Mouse (Mus musculus): ENCODE data around the gene Mapt. TPM values are rescaled to one million over a fixed set of nuclear protein-coding genes. Genes with fewer than 3 reads are reported as not detected.

The Mapt gene
- polyA plus RNA-seq, 1 experiment from 2014 or later, result 33.0 TPM

- Histone ChIP-seq H3K4me1 (replicated peaks; ENCODE audit: control insufficient read depth, insufficient read depth, low read length) (no peaks in the 10 kb centered on the region), H3K9ac (ENCODE audit: low read length) (no peak overlapping the region), H3K9me3 (ENCODE audit: control insufficient read depth, low read length) (no peaks in the 10 kb centered on the region), H3K4me3 (ENCODE audit: low read depth, low read length) (no peak overlapping the region), H3K27ac (ENCODE audit: low read depth, low read length) (no peak overlapping the region), H3K27me3 (ENCODE audit: control insufficient read depth, insufficient read depth, low read length) (no peaks in the 10 kb centered on the region), H3K4me2 (ENCODE audit: low read depth, low read length, severe bottlenecking) (no peak overlapping the region), H3K36me3 (ENCODE audit: control insufficient read depth, insufficient read depth, low read length) (peaks cover 15% of the 10 kb centered on the region; the same call in 1 of the 2 replicates)
- ATAC-seq (replicated peaks; ENCODE audit: low FRiP score), result no peak
- no peak for DNase-seq (ENCODE audit: low spot score)
- 90% methylated on average over 3 of the region's 3 CpGs for WGBS
Observed at GRCm38 (mm10) chr11:104331208-104331607, 100.0 kb downstream of the Mapt start.

- H3K4me1 ChIP-seq (replicated peaks; ENCODE audit: control insufficient read depth, insufficient read depth, low read length), result no peaks in the 10 kb centered on the region
- no peak for DNase-seq (ENCODE audit: low spot score)
- WGBS, result 91% methylated on average over 5 of the region's 5 CpGs
- H3K9me3 ChIP-seq (ENCODE audit: control insufficient read depth, low read length), result no peaks in the 10 kb centered on the region
- H3K27me3 ChIP-seq (ENCODE audit: control insufficient read depth, insufficient read depth, low read length), result no peaks in the 10 kb centered on the region
- no peak overlapping the region for H3K27ac ChIP-seq (ENCODE audit: low read depth, low read length)
- no peak overlapping the region for H3K4me2 ChIP-seq (ENCODE audit: low read depth, low read length, severe bottlenecking)
- H3K36me3 ChIP-seq (ENCODE audit: control insufficient read depth, insufficient read depth, low read length), result peaks cover 15% of the 10 kb centered on the region; the same call in 1 of the 2 replicates
- no peak overlapping the region for H3K4me3 ChIP-seq (ENCODE audit: low read depth, low read length)
- H3K9ac ChIP-seq (ENCODE audit: low read length), result no peak overlapping the region
- ATAC-seq (replicated peaks; ENCODE audit: low FRiP score), result no peak
Observed at GRCm38 (mm10) chr11:104332105-104332504, 100.9 kb downstream of the Mapt start.

- WGBS, result 82% methylated on average over 5 of the region's 5 CpGs
- Histone ChIP-seq H3K36me3 (ENCODE audit: control insufficient read depth, insufficient read depth, low read length) (peaks cover 15% of the 10 kb centered on the region; the same call in 1 of the 2 replicates), H3K9ac (ENCODE audit: low read length) (no peak overlapping the region), H3K9me3 (ENCODE audit: control insufficient read depth, low read length) (no peaks in the 10 kb centered on the region), H3K4me2 (ENCODE audit: low read depth, low read length, severe bottlenecking) (no peak overlapping the region), H3K4me1 (replicated peaks; ENCODE audit: control insufficient read depth, insufficient read depth, low read length) (no peaks in the 10 kb centered on the region), H3K27ac (ENCODE audit: low read depth, low read length) (no peak overlapping the region), H3K27me3 (ENCODE audit: control insufficient read depth, insufficient read depth, low read length) (no peaks in the 10 kb centered on the region), H3K4me3 (ENCODE audit: low read depth, low read length) (no peak overlapping the region)
- DNase-seq (ENCODE audit: low spot score), result no peak
- ATAC-seq (replicated peaks; ENCODE audit: low FRiP score), result no peak
Observed at GRCm38 (mm10) chr11:104334115-104334514, 102.9 kb downstream of the Mapt start.

- 93% methylated on average over 13 of the region's 13 CpGs for WGBS
- Histone ChIP-seq H3K36me3 (ENCODE audit: control insufficient read depth, insufficient read depth, low read length) (peaks cover 15% of the 10 kb centered on the region; the same call in 1 of the 2 replicates), H3K4me3 (ENCODE audit: low read depth, low read length) (no peak overlapping the region), H3K9me3 (ENCODE audit: control insufficient read depth, low read length) (no peaks in the 10 kb centered on the region), H3K4me2 (ENCODE audit: low read depth, low read length, severe bottlenecking) (no peak overlapping the region), H3K27ac (ENCODE audit: low read depth, low read length) (no peak overlapping the region), H3K9ac (ENCODE audit: low read length) (no peak overlapping the region), H3K27me3 (ENCODE audit: control insufficient read depth, insufficient read depth, low read length) (no peaks in the 10 kb centered on the region), H3K4me1 (replicated peaks; ENCODE audit: control insufficient read depth, insufficient read depth, low read length) (no peaks in the 10 kb centered on the region)
- DNase-seq (ENCODE audit: low spot score) (no peak), ATAC-seq (replicated peaks; ENCODE audit: low FRiP score) (no peak)
Observed at GRCm38 (mm10) chr11:104334946-104335345, 103.8 kb downstream of the Mapt start.

GRCm38 (mm10) chr11:104346931-104347330, 115.7 kb downstream of the Mapt start:
- DNase-seq (ENCODE audit: low spot score), result no peak
- Histone ChIP-seq H3K4me2 (ENCODE audit: low read depth, low read length, severe bottlenecking) (no peak overlapping the region), H3K4me1 (replicated peaks; ENCODE audit: control insufficient read depth, insufficient read depth, low read length) (no peaks in the 10 kb centered on the region), H3K27me3 (ENCODE audit: control insufficient read depth, insufficient read depth, low read length) (no peaks in the 10 kb centered on the region), H3K4me3 (ENCODE audit: low read depth, low read length) (no peak overlapping the region), H3K9me3 (ENCODE audit: control insufficient read depth, low read length) (no peaks in the 10 kb centered on the region), H3K36me3 (ENCODE audit: control insufficient read depth, insufficient read depth, low read length) (peaks cover 16% of the 10 kb centered on the region; the same call in 1 of the 2 replicates), H3K9ac (ENCODE audit: low read length) (no peak overlapping the region), H3K27ac (ENCODE audit: low read depth, low read length) (no peak overlapping the region)
- ATAC-seq (replicated peaks; ENCODE audit: low FRiP score), result no peak
- 79% methylated on average over 3 of the region's 3 CpGs for WGBS

GRCm38 (mm10) chr11:104361790-104362189, 130.6 kb downstream of the Mapt start:
- Histone ChIP-seq H3K9ac (ENCODE audit: low read length) (no peak overlapping the region), H3K4me2 (ENCODE audit: low read depth, low read length, severe bottlenecking) (no peak overlapping the region), H3K27me3 (ENCODE audit: control insufficient read depth, insufficient read depth, low read length) (no peaks in the 10 kb centered on the region), H3K27ac (ENCODE audit: low read depth, low read length) (no peak overlapping the region), H3K9me3 (ENCODE audit: control insufficient read depth, low read length) (no peaks in the 10 kb centered on the region), H3K4me1 (replicated peaks; ENCODE audit: control insufficient read depth, insufficient read depth, low read length) (no peaks in the 10 kb centered on the region), H3K4me3 (ENCODE audit: low read depth, low read length) (no peak overlapping the region), H3K36me3 (ENCODE audit: control insufficient read depth, insufficient read depth, low read length) (no peaks in the 10 kb centered on the region; the same call in 1 of the 2 replicates)
- 83% methylated on average over 2 of the region's 2 CpGs for WGBS
- no peak for DNase-seq (ENCODE audit: low spot score)
- ATAC-seq (replicated peaks; ENCODE audit: low FRiP score), result no peak

GRCm38 (mm10) chr11:104362704-104363103, 131.5 kb downstream of the Mapt start:
- DNase-seq (ENCODE audit: low spot score) (no peak), ATAC-seq (replicated peaks; ENCODE audit: low FRiP score) (no peak)
- no peaks in the 10 kb centered on the region for H3K4me1 ChIP-seq (replicated peaks; ENCODE audit: control insufficient read depth, insufficient read depth, low read length)
- 93% methylated on average over 1 of the region's 1 CpGs for WGBS
- H3K36me3 ChIP-seq (ENCODE audit: control insufficient read depth, insufficient read depth, low read length), result no peaks in the 10 kb centered on the region
- H3K27me3 ChIP-seq (ENCODE audit: control insufficient read depth, insufficient read depth, low read length), result no peaks in the 10 kb centered on the region
- no peaks in the 10 kb centered on the region for H3K9me3 ChIP-seq (ENCODE audit: control insufficient read depth, low read length)
- no peak overlapping the region for H3K4me2 ChIP-seq (ENCODE audit: low read depth, low read length, severe bottlenecking)
- H3K9ac ChIP-seq (ENCODE audit: low read length), result no peak overlapping the region
- no peak overlapping the region for H3K27ac ChIP-seq (ENCODE audit: low read depth, low read length)
- no peak overlapping the region for H3K4me3 ChIP-seq (ENCODE audit: low read depth, low read length)

- H3K27ac ChIP-seq (ENCODE audit: low read depth, low read length), result no peak overlapping the region
- no peak overlapping the region for H3K9ac ChIP-seq (ENCODE audit: low read length)
- no peaks in the 10 kb centered on the region for H3K36me3 ChIP-seq (ENCODE audit: control insufficient read depth, insufficient read depth, low read length)
- H3K9me3 ChIP-seq (ENCODE audit: control insufficient read depth, low read length), result no peaks in the 10 kb centered on the region
- H3K27me3 ChIP-seq (ENCODE audit: control insufficient read depth, insufficient read depth, low read length), result no peaks in the 10 kb centered on the region
- H3K4me1 ChIP-seq (replicated peaks; ENCODE audit: control insufficient read depth, insufficient read depth, low read length), result no peaks in the 10 kb centered on the region
- DNase-seq (ENCODE audit: low spot score), result no peak
- 90% methylated on average over 2 of the region's 2 CpGs for WGBS
- H3K4me2 ChIP-seq (ENCODE audit: low read depth, low read length, severe bottlenecking), result no peak overlapping the region
- no peak overlapping the region for H3K4me3 ChIP-seq (ENCODE audit: low read depth, low read length)
- no peak for ATAC-seq (replicated peaks; ENCODE audit: low FRiP score)
Observed at GRCm38 (mm10) chr11:104363823-104364600, 132.8 kb downstream of the Mapt start.

All from forebrain, embryonic 11.5 days (tissue).